Mouse (Mus musculus) forebrain, postnatal 0 days (tissue): ENCODE measurements at regions not wholly inside any gene's neighbourhood (a gene's known extent, or its start where the extent isn't known, plus 50 kb on each side); places are given as distances from the start of the nearest gene placed in this dataset.

Experiments used
- ATAC-seq: fragments of 200-750 bp; cut with Nextera tagmentation; 2 replicates; pipeline ENCODE4 v1.8.0; 2017; ENCODE audit warnings: mild to moderate bottlenecking, moderate library complexity
- DNase-seq: peaks from one replicate; pipeline ENCODE4 v3.0.0-alpha.2; 2015
- H3K27ac ChIP-seq: fragments of 300-500 bp; sonication (generic); 2 replicates; pipeline ENCODE4 v1.5.1; 2014; ENCODE audit warnings: low read depth, mild to moderate bottlenecking, antibody characterized with exemption, low read length, moderate library complexity, mixed read lengths
- H3K27me3 ChIP-seq: fragments of 300-500 bp; sonication (generic); 2 replicates; pipeline ENCODE4 v1.6.1; 2014; ENCODE audit warnings: mild to moderate bottlenecking, low read length, mixed read lengths; ENCODE audit not compliant: insufficient read depth
- H3K36me3 ChIP-seq: fragments of 300-500 bp; sonication (generic); 2 replicates; pipeline ENCODE4 v1.6.1; 2014; ENCODE audit warnings: mild to moderate bottlenecking, moderate library complexity; ENCODE audit not compliant: insufficient read depth
- H3K4me1 ChIP-seq: fragments of 300-500 bp; sonication (generic); 2 replicates; pipeline ENCODE4 v1.6.1; 2014; ENCODE audit warnings: antibody characterized with exemption; ENCODE audit not compliant: insufficient read depth
- H3K4me2 ChIP-seq: fragments of 300-500 bp; sonication (generic); 2 replicates; pipeline ENCODE4 v1.6.1; 2014; ENCODE audit warnings: low read depth, mild to moderate bottlenecking, moderate library complexity
- H3K4me3 ChIP-seq: fragments of 300-500 bp; sonication (generic); 2 replicates; pipeline ENCODE4 v1.5.1; 2014; ENCODE audit warnings: low read depth, low read length, mixed read lengths
- H3K9ac ChIP-seq: fragments of 300-500 bp; sonication (generic); 2 replicates; pipeline ENCODE4 v1.6.1; 2014; ENCODE audit warnings: mild to moderate bottlenecking
- H3K9me3 ChIP-seq: fragments of 300-500 bp; sonication (generic); 2 replicates; pipeline ENCODE4 v1.6.1; 2016; ENCODE audit warnings: low read length
- CTCF ChIP-seq: sonication (generic); IDR thresholded peaks from 2 replicates; pipeline ENCODE4 v1.5.1; 2016; ENCODE audit warnings: antibody characterized with exemption, control low read depth, low read depth
- WGBS: fragments of 180-500 bp; shearing (Covaris S2); extraction: QIAGEN DNeasy Blood & Tissue Kit; methylation state at CpG from one replicate; pipeline ENCODE4 v1.1.7; 2014; 5-methylcytosine and 5-hydroxymethylcytosine counted together

DNA sequence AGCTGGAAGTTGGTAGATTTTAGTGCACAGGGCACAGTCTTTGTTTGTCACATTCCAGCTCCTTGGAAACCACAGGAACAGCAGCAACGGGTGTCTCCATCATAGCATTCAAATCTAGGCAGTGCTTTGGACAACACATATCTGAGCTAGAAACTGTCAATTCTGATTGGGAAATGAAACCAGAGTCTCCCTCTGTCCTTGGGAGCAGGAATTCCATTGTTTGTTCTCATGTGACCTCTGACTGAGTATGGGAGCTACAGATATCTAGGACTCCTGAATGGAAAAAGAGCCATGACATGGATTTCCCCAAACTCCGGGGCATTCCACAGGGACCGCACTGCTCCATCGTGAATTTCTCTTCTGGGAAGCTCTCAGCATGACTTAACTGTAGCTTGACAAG lies 205.5 kb upstream of the Rasgrp1 start:
- TF ChIP-seq CTCF: no peak
- Histone ChIP-seq H3K27ac (no peak overlapping the region), H3K4me1 (no peaks in the 10 kb centered on the region), H3K9me3 (no peaks in the 10 kb centered on the region), H3K4me2 (no peak overlapping the region), H3K27me3 (no peaks in the 10 kb centered on the region; the same call in 1 of the 2 replicates), H3K4me3 (no peak overlapping the region), H3K36me3 (no peaks in the 10 kb centered on the region), H3K9ac (no peak overlapping the region)
- DNase-seq: no peak
- 77% methylated on average over 4 of the region's 4 CpGs for WGBS
- no peak for ATAC-seq

DNA sequence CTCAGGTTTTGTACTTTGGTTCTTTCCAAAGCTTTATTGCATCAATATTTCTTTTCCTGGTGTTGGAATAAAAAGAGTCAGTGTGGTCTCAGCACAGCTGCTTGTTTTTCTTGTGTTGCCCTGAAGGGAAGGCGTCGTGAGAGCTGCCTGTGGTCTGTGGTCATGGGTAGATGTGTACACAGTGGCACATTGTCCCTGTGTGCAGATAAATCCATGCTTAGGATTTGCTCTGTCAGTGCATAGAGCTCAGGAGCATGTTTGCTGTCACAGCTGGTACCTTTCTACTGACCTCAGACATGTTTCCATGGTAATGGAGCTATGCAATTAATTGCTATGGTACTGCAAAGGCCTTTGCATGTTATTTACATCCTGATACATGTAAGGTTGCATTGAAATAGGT lies 213.5 kb upstream of the Rasgrp1 start:
- no peaks in the 10 kb centered on the region for H3K36me3 ChIP-seq
- ATAC-seq: no peak
- no peak for DNase-seq
- TF ChIP-seq CTCF: no peak
- no peaks in the 10 kb centered on the region for H3K4me1 ChIP-seq
- H3K9ac ChIP-seq: no peak overlapping the region
- 64% methylated on average over 2 of the region's 2 CpGs for WGBS
- H3K9me3 ChIP-seq: no peaks in the 10 kb centered on the region
- no peaks in the 10 kb centered on the region for H3K27me3 ChIP-seq
- H3K4me3 ChIP-seq: no peak overlapping the region
- H3K27ac ChIP-seq: no peak overlapping the region
- H3K4me2 ChIP-seq: no peak overlapping the region

DNA sequence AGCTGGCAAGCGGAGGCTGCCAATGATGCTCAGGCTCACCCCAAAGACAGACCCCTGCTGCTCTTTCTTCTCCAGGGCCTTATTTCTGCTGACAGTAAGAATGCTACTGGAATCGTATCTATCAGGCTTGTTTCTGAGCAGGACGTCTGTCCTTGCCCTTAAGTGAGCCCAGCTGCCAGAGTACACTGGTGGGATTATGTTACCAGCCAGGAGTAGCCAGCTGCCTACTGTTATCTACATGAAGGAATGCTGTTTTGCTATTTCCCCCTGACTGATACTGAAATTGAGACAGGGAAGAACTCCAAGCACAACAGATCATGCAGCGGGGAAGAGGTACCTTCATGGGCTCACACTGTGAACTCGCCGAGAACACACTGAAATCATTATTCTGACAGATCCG lies 228.2 kb upstream of the Rasgrp1 start:
- Histone ChIP-seq H3K27ac (no peak overlapping the region), H3K4me3 (no peak overlapping the region), H3K36me3 (no peaks in the 10 kb centered on the region), H3K9ac (no peak overlapping the region), H3K27me3 (no peaks in the 10 kb centered on the region), H3K4me1 (no peaks in the 10 kb centered on the region), H3K4me2 (no peak overlapping the region), H3K9me3 (no peaks in the 10 kb centered on the region)
- DNase-seq (no peak), ATAC-seq (no peak)
- 82% methylated on average over 7 of the region's 7 CpGs for WGBS
- TF ChIP-seq CTCF: no peak

DNA sequence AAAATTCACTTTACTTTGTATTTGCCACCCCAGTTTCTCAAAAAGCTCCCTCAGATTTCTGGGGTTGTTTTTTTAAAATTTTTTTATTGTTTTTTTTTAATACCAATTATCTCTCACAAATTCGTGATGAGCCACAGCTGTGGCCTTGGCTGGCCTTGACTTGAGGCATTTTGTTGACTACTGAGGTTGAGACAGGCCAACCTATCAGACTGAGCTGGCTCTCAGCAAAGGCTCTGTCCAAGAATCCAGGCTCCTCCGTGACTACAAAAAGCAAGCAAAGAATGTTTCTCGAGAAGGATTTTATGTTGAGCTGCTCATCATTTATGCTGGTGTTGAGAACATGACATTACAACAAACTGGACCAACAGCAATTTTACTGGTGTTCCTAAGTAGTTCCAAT lies 244.6 kb upstream of the Rasgrp1 start:
- Histone ChIP-seq H3K9me3 (no peaks in the 10 kb centered on the region), H3K9ac (no peak overlapping the region), H3K36me3 (no peaks in the 10 kb centered on the region), H3K4me3 (no peak overlapping the region), H3K27me3 (no peaks in the 10 kb centered on the region), H3K4me2 (no peak overlapping the region), H3K27ac (no peak overlapping the region), H3K4me1 (no peaks in the 10 kb centered on the region)
- no peak for TF ChIP-seq CTCF
- no peak for DNase-seq
- no peak for ATAC-seq
- 79% methylated on average over 3 of the region's 3 CpGs for WGBS

DNA sequence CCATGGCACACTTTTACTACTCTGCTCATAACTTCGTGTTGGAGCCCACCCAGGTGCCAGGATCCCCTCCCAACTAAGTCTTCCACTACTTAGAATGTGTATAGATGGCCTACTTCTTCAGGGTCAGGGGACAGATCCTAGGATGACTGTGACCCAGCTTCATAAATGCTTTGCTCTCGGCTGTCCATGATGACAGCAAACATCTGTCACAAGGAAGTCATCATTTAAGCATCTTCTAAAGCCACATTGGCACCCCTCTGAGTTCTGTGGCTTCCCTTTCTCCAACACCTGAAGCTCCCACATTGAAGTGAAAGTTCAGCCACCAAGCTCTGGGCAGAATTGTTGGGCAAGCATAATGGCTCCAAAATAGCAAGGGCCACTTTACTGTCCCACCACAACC lies 252.2 kb upstream of the Rasgrp1 start:
- Histone ChIP-seq H3K27ac (no peak overlapping the region), H3K9me3 (no peaks in the 10 kb centered on the region), H3K4me3 (no peak overlapping the region), H3K36me3 (no peaks in the 10 kb centered on the region), H3K4me2 (no peak overlapping the region), H3K27me3 (no peaks in the 10 kb centered on the region), H3K9ac (no peak overlapping the region), H3K4me1 (no peaks in the 10 kb centered on the region)
- WGBS: 67% methylated on average over 2 of the region's 2 CpGs
- DNase-seq (no peak), ATAC-seq (no peak)
- TF ChIP-seq CTCF: no peak

DNA sequence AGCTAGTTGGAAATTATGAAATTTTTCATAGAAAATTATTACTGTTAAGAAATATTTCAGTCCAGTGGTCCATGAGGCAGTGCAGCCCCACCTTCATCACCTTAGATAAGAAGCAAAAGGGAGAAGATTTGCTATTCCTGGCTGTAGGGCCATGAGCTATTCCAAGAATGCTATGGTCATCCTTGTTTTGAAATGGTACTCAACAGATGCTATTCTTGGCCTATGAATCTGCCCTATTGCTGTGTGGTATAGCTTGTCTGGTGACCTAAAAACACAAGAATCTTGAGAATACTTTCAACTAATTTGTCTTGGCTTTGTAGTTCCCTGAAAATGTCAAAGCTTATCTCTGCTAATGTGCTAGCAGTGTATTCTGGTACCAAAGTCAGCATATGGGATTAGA lies 254.8 kb upstream of the Rasgrp1 start:
- no peaks in the 10 kb centered on the region for H3K4me1 ChIP-seq

DNA sequence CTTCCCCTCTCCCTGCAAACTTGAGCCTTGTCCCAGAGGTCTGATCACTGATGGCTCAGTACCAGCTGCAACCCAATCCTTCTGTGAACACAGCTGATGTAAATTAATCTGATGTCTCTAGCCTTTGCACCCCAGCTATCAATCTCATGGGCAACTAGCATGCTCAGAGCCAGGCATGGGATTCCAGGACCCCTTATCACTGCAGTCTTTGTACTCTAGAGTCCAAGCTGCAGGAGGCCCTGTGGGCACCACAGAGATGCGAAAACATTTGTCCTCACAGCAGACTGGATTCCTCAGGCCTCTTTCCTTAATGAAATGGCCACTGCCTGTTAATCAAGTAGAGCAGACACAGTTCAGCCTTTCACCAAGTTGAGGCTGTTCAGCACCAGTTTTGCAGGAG lies 272.0 kb upstream of the Rasgrp1 start:
- no peak overlapping the region for H3K4me3 ChIP-seq
- H3K27me3 ChIP-seq: no peaks in the 10 kb centered on the region
- no peaks in the 10 kb centered on the region for H3K9me3 ChIP-seq
- H3K27ac ChIP-seq: no peak overlapping the region
- H3K36me3 ChIP-seq: no peaks in the 10 kb centered on the region
- 47% methylated on average over 1 of the region's 1 CpGs for WGBS
- TF ChIP-seq CTCF: no peak
- no peak for DNase-seq
- no peak overlapping the region for H3K9ac ChIP-seq
- no peaks in the 10 kb centered on the region for H3K4me1 ChIP-seq
- ATAC-seq: no peak
- H3K4me2 ChIP-seq: no peak overlapping the region

More for the DNA sequence above, 254.8 kb upstream of the Rasgrp1 start:
- ATAC-seq: no peak
- no peak for TF ChIP-seq CTCF
- Histone ChIP-seq H3K27ac (no peak overlapping the region), H3K4me3 (no peak overlapping the region), H3K9me3 (no peaks in the 10 kb centered on the region), H3K9ac (no peak overlapping the region), H3K36me3 (no peaks in the 10 kb centered on the region), H3K4me2 (no peak overlapping the region), H3K27me3 (no peaks in the 10 kb centered on the region)
- no peak for DNase-seq

DNA sequence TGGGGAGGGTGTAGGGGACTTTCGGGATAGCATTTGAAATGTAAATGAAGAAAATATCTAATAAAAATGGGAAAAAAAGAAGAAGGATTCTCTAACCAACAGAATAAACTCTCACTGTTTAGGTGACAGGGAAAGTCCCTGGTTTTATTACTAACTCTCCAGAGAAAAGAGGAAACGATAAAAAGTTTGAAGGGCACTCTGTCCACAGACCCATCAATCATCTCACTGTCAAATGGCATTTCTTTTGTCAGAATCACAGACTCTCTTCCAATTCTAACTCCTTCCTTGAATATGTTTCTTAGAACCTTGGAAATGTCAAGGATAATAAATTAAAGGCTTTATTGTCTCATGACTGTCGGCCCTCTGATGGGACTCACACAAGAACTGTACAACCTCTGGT lies 275.3 kb upstream of the Rasgrp1 start:
- H3K4me1 ChIP-seq: no peaks in the 10 kb centered on the region
- WGBS: 91% methylated on average over 3 of the region's 3 CpGs
- no peaks in the 10 kb centered on the region for H3K9me3 ChIP-seq
- H3K4me2 ChIP-seq: no peak overlapping the region
- no peak for ATAC-seq
- no peaks in the 10 kb centered on the region for H3K36me3 ChIP-seq
- DNase-seq: no peak
- no peak for TF ChIP-seq CTCF
- H3K27me3 ChIP-seq: no peaks in the 10 kb centered on the region
- no peak overlapping the region for H3K4me3 ChIP-seq
- no peak overlapping the region for H3K27ac ChIP-seq
- no peak overlapping the region for H3K9ac ChIP-seq
